Mouse (Mus musculus) liver, embryonic 14 days (tissue): ENCODE measurements around the gene Hist1h4h. TPM values are rescaled to one million over a fixed set of nuclear protein-coding genes. Genes with fewer than 3 reads are reported as not detected.

Experiments
- polyA plus RNA-seq: library from polyadenylated mRNA; depleted of rRNA; stranded (reverse); fragments of >200 nt; gene quantifications from 2 replicates; pipeline ENCODE4 v1.2.3, GENCODE M21; 2012; rRNA removed

The Hist1h4h gene
- polyA plus RNA-seq, 1 experiment: 22.7 TPM

Other genes with a start within 250 kb of the Hist1h4h start
- gene Zfp322a, start 161.8 kb upstream of the Hist1h4h start, polyA plus RNA-seq: 6.0 and 6.7 TPM in 2 replicates
- 3.8 and 4.4 TPM in 2 replicates for gene Abt1, start 107.2 kb upstream of the Hist1h4h start, polyA plus RNA-seq
- 1.8 and 2.0 TPM in 2 replicates for gene Btn1a1, start 65.1 kb upstream of the Hist1h4h start, polyA plus RNA-seq
- gene Btn2a2, start 42.2 kb upstream of the Hist1h4h start, polyA plus RNA-seq: not detected in 2 replicates
- gene Hist1h2af, start 2.9 kb downstream of the Hist1h4h start, polyA plus RNA-seq: 254 and 365 TPM in 2 replicates
- gene Hist1h3g, start 4.4 kb downstream of the Hist1h4h start, polyA plus RNA-seq: 40.7 and 47.0 TPM in 2 replicates
- 6.3 and 6.5 TPM in 2 replicates for gene Hist1h2bh, start 12.3 kb downstream of the Hist1h4h start, polyA plus RNA-seq
- gene Hist1h3f, start 13.0 kb downstream of the Hist1h4h start, polyA plus RNA-seq: 4.4 and 4.5 TPM in 2 replicates
- gene Hist1h4f, start 20.6 kb downstream of the Hist1h4h start, polyA plus RNA-seq: 19.0 and 21.1 TPM in 2 replicates
- 0.66 and 0.96 TPM in 2 replicates for gene Hist1h1d, start 22.2 kb downstream of the Hist1h4h start, polyA plus RNA-seq
- gene Hist1h3e, start 31.3 kb downstream of the Hist1h4h start, polyA plus RNA-seq: 24.2 and 24.8 TPM in 2 replicates
- 11.7 and 13.2 TPM in 2 replicates for gene Hist1h2ae, start 40.2 kb downstream of the Hist1h4h start, polyA plus RNA-seq
- 35.1 and 41.0 TPM in 2 replicates for gene Hist1h2bg, start 40.3 kb downstream of the Hist1h4h start, polyA plus RNA-seq
- gene Hist1h2bf, start 43.1 kb downstream of the Hist1h4h start, polyA plus RNA-seq: 12.1 and 12.6 TPM in 2 replicates
- 8.7 and 8.8 TPM in 2 replicates for gene Hist1h2ad, start 43.3 kb downstream of the Hist1h4h start, polyA plus RNA-seq
- gene Hist1h3d, start 44.7 kb downstream of the Hist1h4h start, polyA plus RNA-seq: 19.8 and 22.5 TPM in 2 replicates
- 7.9 and 8.2 TPM in 2 replicates for gene Hist1h4d, start 50.5 kb downstream of the Hist1h4h start, polyA plus RNA-seq
- 2.9 and 3.1 TPM in 2 replicates for gene Hist1h2be, start 90.1 kb downstream of the Hist1h4h start, polyA plus RNA-seq
- 7.8 and 10.5 TPM in 2 replicates for gene Hist1h1e, start 91.5 kb downstream of the Hist1h4h start, polyA plus RNA-seq
- 1.2 and 1.3 TPM in 2 replicates for gene Hist1h2ac, start 152.9 kb downstream of the Hist1h4h start, polyA plus RNA-seq
- gene Hist1h2bc, start 153.1 kb downstream of the Hist1h4h start, polyA plus RNA-seq: 75.9 and 78.5 TPM in 2 replicates
- 0.13 TPM in 1 of 2 replicates, not detected in the other for gene Hist1h1t, start 164.8 kb downstream of the Hist1h4h start, polyA plus RNA-seq
- 5.9 TPM in 2 replicates for gene Hist1h4c, start 167.4 kb downstream of the Hist1h4h start, polyA plus RNA-seq
- 2.5 and 4.1 TPM in 2 replicates for gene Hfe, start 179.8 kb downstream of the Hist1h4h start, polyA plus RNA-seq
- 41.5 and 49.3 TPM in 2 replicates for gene Hist1h1c, start 207.8 kb downstream of the Hist1h4h start, polyA plus RNA-seq
- gene Hist1h3c, start 214.6 kb downstream of the Hist1h4h start, polyA plus RNA-seq: 38.4 and 43.0 TPM in 2 replicates
- gene Hist1h2bb, start 215.7 kb downstream of the Hist1h4h start, polyA plus RNA-seq: 15.4 and 18.8 TPM in 2 replicates
- 38.0 and 42.8 TPM in 2 replicates for gene Hist1h2ab, start 220.1 kb downstream of the Hist1h4h start, polyA plus RNA-seq
- 36.3 and 37.0 TPM in 2 replicates for gene Hist1h3b, start 221.2 kb downstream of the Hist1h4h start, polyA plus RNA-seq
- 20.1 and 25.1 TPM in 2 replicates for gene Hist1h4b, start 226.0 kb downstream of the Hist1h4h start, polyA plus RNA-seq
- gene Hist1h4a, start 230.2 kb downstream of the Hist1h4h start, polyA plus RNA-seq: 10.7 and 12.1 TPM in 2 replicates
- gene Hist1h3a, start 231.3 kb downstream of the Hist1h4h start, polyA plus RNA-seq: 32.0 and 44.7 TPM in 2 replicates
- gene Hist1h1a, start 232.6 kb downstream of the Hist1h4h start, polyA plus RNA-seq: 13.8 and 15.6 TPM in 2 replicates
- 0.01 and 0.02 TPM in 2 replicates for gene Trim38, start 238.9 kb downstream of the Hist1h4h start, polyA plus RNA-seq